Mouse (Mus musculus) liver, adult 2 months (tissue): Measurements from ENCODE around the gene Tnip2. TPM values are rescaled to one million over a fixed set of nuclear protein-coding genes. Genes with fewer than 3 reads are reported as not detected.

Experiments
- DNase-seq: peaks from one replicate; pipeline ENCODE4 v3.0.0-alpha.2; 2011; ENCODE audit warnings: low read depth, low spot score; ENCODE audit errors: extremely low read depth
- H3K27ac ChIP-seq: fragments of 200-500 bp; replicated peaks from 2 replicates; pipeline ENCODE4 v1.5.1; 2012; ENCODE audit warnings: low read depth, mild to moderate bottlenecking, control low read depth, inconsistent platforms, low read length; ENCODE audit not compliant: insufficient read depth
- H3K27me3 ChIP-seq: fragments of 200-500 bp; 2 replicates; pipeline ENCODE4 v1.6.1; 2012; ENCODE audit warnings: mild to moderate bottlenecking, moderate library complexity, low read length, inconsistent platforms; ENCODE audit not compliant: control insufficient read depth, insufficient read depth
- H3K36me3 ChIP-seq: fragments of 200-500 bp; 2 replicates; pipeline ENCODE4 v1.6.1; 2012; ENCODE audit warnings: low read length, inconsistent platforms; ENCODE audit not compliant: control insufficient read depth, insufficient read depth
- H3K4me1 ChIP-seq: fragments of 200-500 bp; 2 replicates; pipeline ENCODE4 v1.6.1; 2011; ENCODE audit warnings: low read length; ENCODE audit not compliant: control insufficient read depth, insufficient read depth
- H3K4me3 ChIP-seq: fragments of 200-500 bp; 2 replicates; pipeline ENCODE4 v1.5.1; 2011; ENCODE audit warnings: low read depth, mild to moderate bottlenecking, control low read depth, low read length, moderate library complexity; ENCODE audit not compliant: insufficient read depth
- H3K79me2 ChIP-seq: fragments of 200-500 bp; 2 replicates; pipeline ENCODE4 v1.6.1; 2012; ENCODE audit warnings: inconsistent platforms, mild to moderate bottlenecking, low read length, moderate library complexity; ENCODE audit not compliant: control insufficient read depth, insufficient read depth
- H3K9ac ChIP-seq: fragments of 200-500 bp; 2 replicates; pipeline ENCODE4 v1.6.1; 2012; ENCODE audit warnings: low read depth, mild to moderate bottlenecking, control low read depth, inconsistent platforms, low read length
- CTCF ChIP-seq: fragments of 200-500 bp; IDR thresholded peaks from 2 replicates; pipeline ENCODE4 v1.5.1; 2011; ENCODE audit warnings: low read depth, low read length, control low read depth
- POLR2A ChIP-seq: fragments of 200-500 bp; IDR thresholded peaks from 2 replicates; pipeline ENCODE4 v1.6.1; 2011; ENCODE audit warnings: low read length, control low read depth; ENCODE audit not compliant: insufficient read depth; ENCODE audit errors: extremely low read depth
- WGBS: fragments of 180-500 bp; shearing (Covaris S2); methylation state at CpG from one replicate; pipeline ENCODE4 v1.1.7; 2018; 5-methylcytosine and 5-hydroxymethylcytosine counted together
- polyA plus RNA-seq: library from polyadenylated mRNA; depleted of rRNA; stranded (reverse); fragments of >200 nt; gene quantifications from 2 replicates; pipeline ENCODE4 v1.2.3, GENCODE M21; 2012
- total RNA-seq: library from RNA; depleted of rRNA; stranded (reverse); fragments of >200 nt; gene quantifications from 2 replicates; pipeline ENCODE4 v1.2.3, GENCODE M21; 2014

Gene Tnip2
- total and polyA plus RNA-seq, 2 experiments = 7.7 to 13.4 TPM

- WGBS = 96% methylated on average over 2 of the region's 2 CpGs
- Histone ChIP-seq H3K4me3 (no peak overlapping the region), H3K27ac (no peak overlapping the region), H3K79me2 (peaks cover 5% of the 10 kb centered on the region; the same call in 1 of the 2 replicates), H3K36me3 (peaks cover 48% of the 10 kb centered on the region), H3K27me3 (no peaks in the 10 kb centered on the region), H3K4me1 (no peaks in the 10 kb centered on the region), H3K9ac (no peak overlapping the region)
- no peak for DNase-seq
- TF ChIP-seq POLR2A (no peak), CTCF (no peak)
Observed at GRCm38 (mm10) chr5:34468039-34468775, 45.6 kb downstream of the Tnip2 start.

GRCm38 (mm10) chr5:34466648-34467047 lies 47.1 kb downstream of the Tnip2 start:
- no peak for DNase-seq
- H3K79me2 ChIP-seq = peaks cover 5% of the 10 kb centered on the region; the same call in 1 of the 2 replicates
- H3K9ac ChIP-seq = no peak overlapping the region
- no peaks in the 10 kb centered on the region for H3K4me1 ChIP-seq
- WGBS = 92% methylated on average over 2 of the region's 2 CpGs
- H3K27me3 ChIP-seq = no peaks in the 10 kb centered on the region
- no peak overlapping the region for H3K4me3 ChIP-seq
- H3K36me3 ChIP-seq = peaks cover 54% of the 10 kb centered on the region
- no peak overlapping the region for H3K27ac ChIP-seq
- TF ChIP-seq CTCF = no peak
- no peak for TF ChIP-seq POLR2A

GRCm38 (mm10) chr5:34466079-34466478 lies 47.7 kb downstream of the Tnip2 start:
- TF ChIP-seq POLR2A = no peak
- no peak for TF ChIP-seq CTCF

GRCm38 (mm10) chr5:34461841-34462240 lies 52.0 kb downstream of the Tnip2 start:
- no peak overlapping the region for H3K4me3 ChIP-seq
- peaks cover 82% of the 10 kb centered on the region for H3K36me3 ChIP-seq

More at GRCm38 (mm10) chr5:34466079-34466478, 47.7 kb downstream of the Tnip2 start:
- Histone ChIP-seq H3K9ac (no peak overlapping the region), H3K79me2 (peaks cover 7% of the 10 kb centered on the region; the same call in 1 of the 2 replicates), H3K27me3 (no peaks in the 10 kb centered on the region), H3K27ac (no peak overlapping the region), H3K4me3 (no peak overlapping the region), H3K4me1 (no peaks in the 10 kb centered on the region), H3K36me3 (peaks cover 56% of the 10 kb centered on the region)
- no peak for DNase-seq
- 100% methylated on average over 1 of the region's 1 CpGs for WGBS

GRCm38 (mm10) chr5:34461294-34461693 lies 52.5 kb downstream of the Tnip2 start:
- H3K4me3 ChIP-seq = no peak overlapping the region
- H3K9ac ChIP-seq = no peak overlapping the region
- H3K27me3 ChIP-seq = no peaks in the 10 kb centered on the region
- TF ChIP-seq POLR2A = no peak
- DNase-seq = no peak
- no peak overlapping the region for H3K27ac ChIP-seq
- H3K4me1 ChIP-seq = no peaks in the 10 kb centered on the region
- peaks cover 79% of the 10 kb centered on the region for H3K36me3 ChIP-seq
- H3K79me2 ChIP-seq = peaks cover 4% of the 10 kb centered on the region; the same call in 1 of the 2 replicates
- 90% methylated on average over 4 of the region's 4 CpGs for WGBS

More at GRCm38 (mm10) chr5:34461841-34462240, 52.0 kb downstream of the Tnip2 start:
- Histone ChIP-seq H3K27me3 (no peaks in the 10 kb centered on the region), H3K9ac (no peak overlapping the region), H3K27ac (no peak overlapping the region), H3K4me1 (no peaks in the 10 kb centered on the region), H3K79me2 (peaks cover 4% of the 10 kb centered on the region; the same call in 1 of the 2 replicates)
- TF ChIP-seq POLR2A (no peak), CTCF (no peak)
- 89% methylated on average over 6 of the region's 6 CpGs for WGBS
- no peak for DNase-seq

GRCm38 (mm10) chr5:34458994-34459393 lies 54.8 kb downstream of the Tnip2 start:
- peaks cover 68% of the 10 kb centered on the region for H3K36me3 ChIP-seq
- no peak for DNase-seq
- 96% methylated on average over 1 of the region's 1 CpGs for WGBS
- H3K4me3 ChIP-seq = no peak overlapping the region
- H3K79me2 ChIP-seq = peaks cover 7% of the 10 kb centered on the region; the same call in 1 of the 2 replicates
- no peaks in the 10 kb centered on the region for H3K4me1 ChIP-seq
- no peak overlapping the region for H3K9ac ChIP-seq
- TF ChIP-seq POLR2A = no peak
- no peak for TF ChIP-seq CTCF
- no peak overlapping the region for H3K27ac ChIP-seq
- H3K27me3 ChIP-seq = no peaks in the 10 kb centered on the region
